Mouse (Mus musculus) heart, embryonic 12.5 days (tissue): ENCODE data around the gene Nkain2. TPM values are rescaled to one million over a fixed set of nuclear protein-coding genes. Genes with fewer than 3 reads are reported as not detected.

Experiments
- ATAC-seq: fragments of 200-750 bp; cut with Nextera tagmentation; 2 replicates; pipeline ENCODE4 v1.8.0; 2017; ENCODE audit warnings: moderate TSS enrichment, moderate library complexity; ENCODE audit not compliant: insufficient number of reproducible peaks, low FRiP score
- H3K27ac ChIP-seq: fragments of 300-500 bp; sonication (generic); 2 replicates; pipeline ENCODE4 v1.5.1; 2016; ENCODE audit warnings: mild to moderate bottlenecking, moderate library complexity; ENCODE audit not compliant: poor library complexity, severe bottlenecking
- H3K27me3 ChIP-seq: fragments of 300-500 bp; sonication (generic); replicated peaks from 2 replicates; pipeline ENCODE4 v1.6.1; 2016; ENCODE audit warnings: mild to moderate bottlenecking, moderate library complexity
- H3K36me3 ChIP-seq: fragments of 300-500 bp; sonication (generic); 2 replicates; pipeline ENCODE4 v1.6.1; 2016; ENCODE audit warnings: mild to moderate bottlenecking, moderate library complexity
- H3K4me1 ChIP-seq: fragments of 300-500 bp; sonication (generic); replicated peaks from 2 replicates; pipeline ENCODE4 v1.6.1; 2016; ENCODE audit warnings: mild to moderate bottlenecking
- H3K4me2 ChIP-seq: fragments of 300-500 bp; sonication (generic); 2 replicates; pipeline ENCODE4 v1.6.1; 2016; ENCODE audit warnings: mild to moderate bottlenecking, moderate library complexity
- H3K4me3 ChIP-seq: fragments of 300-500 bp; sonication (generic); 2 replicates; pipeline ENCODE4 v1.5.1; 2016; ENCODE audit warnings: mild to moderate bottlenecking
- H3K9ac ChIP-seq: fragments of 300-500 bp; sonication (generic); 2 replicates; pipeline ENCODE4 v1.6.1; 2016; ENCODE audit warnings: mild to moderate bottlenecking, moderate library complexity
- H3K9me3 ChIP-seq: fragments of 300-500 bp; sonication (generic); replicated peaks from 2 replicates; pipeline ENCODE4 v1.6.1; 2016; ENCODE audit warnings: mild to moderate bottlenecking, moderate library complexity
- WGBS: fragments of 180-500 bp; shearing (Covaris S2); methylation state at CpG from one replicate; pipeline ENCODE4 v1.1.7; 2016; 5-methylcytosine and 5-hydroxymethylcytosine counted together
- polyA plus RNA-seq: library from polyadenylated mRNA; unstranded; fragments of >200 nt; fragmentation: Nextera tagmentation; extraction: Ambion mirVana; gene quantifications from 2 replicates; pipeline ENCODE4 v1.2.1, GENCODE M21; 2016

The Nkain2 gene
- polyA plus RNA-seq, 1 experiment from 2014 or later, result 1.00 TPM

DNA sequence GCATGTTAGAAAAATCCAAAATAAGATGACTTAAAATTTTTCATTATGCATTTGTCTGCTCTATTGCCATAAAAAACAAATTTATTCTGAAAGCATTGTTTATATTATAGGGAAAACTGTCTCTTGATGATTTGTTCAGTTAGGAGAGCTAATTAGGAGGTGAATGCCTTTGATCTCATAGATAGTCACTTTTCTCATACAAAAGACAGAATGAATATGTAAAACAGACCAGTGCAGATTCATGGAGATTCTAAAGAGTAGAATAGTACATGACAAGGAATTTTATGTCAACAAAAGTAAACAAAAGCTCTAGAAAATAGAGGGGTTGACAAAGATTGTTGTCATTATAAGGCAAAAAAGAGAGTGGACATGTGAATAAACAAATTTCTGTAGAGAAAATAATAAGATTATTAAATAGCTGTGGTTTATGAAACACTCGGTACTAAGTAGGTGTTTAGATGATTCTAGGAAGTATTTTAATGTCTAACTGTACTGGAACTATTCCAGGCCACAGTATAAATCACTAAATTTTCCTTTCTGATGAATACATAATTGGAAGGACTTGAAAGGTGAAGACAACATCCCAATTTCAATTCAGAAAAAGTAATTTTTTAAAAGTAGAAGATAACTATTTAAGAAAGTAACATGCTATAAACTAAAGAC, 496.3 kb downstream of the Nkain2 start:
- Histone ChIP-seq H3K9me3 (no peaks in the 10 kb centered on the region), H3K4me3 (no peak overlapping the region), H3K36me3 (no peaks in the 10 kb centered on the region), H3K27me3 (no peaks in the 10 kb centered on the region), H3K9ac (no peak overlapping the region), H3K4me2 (no peak overlapping the region), H3K27ac (no peak overlapping the region), H3K4me1 (no peaks in the 10 kb centered on the region)
- no peak for ATAC-seq
- WGBS, result 67% methylated on average over 1 of the region's 1 CpGs

DNA sequence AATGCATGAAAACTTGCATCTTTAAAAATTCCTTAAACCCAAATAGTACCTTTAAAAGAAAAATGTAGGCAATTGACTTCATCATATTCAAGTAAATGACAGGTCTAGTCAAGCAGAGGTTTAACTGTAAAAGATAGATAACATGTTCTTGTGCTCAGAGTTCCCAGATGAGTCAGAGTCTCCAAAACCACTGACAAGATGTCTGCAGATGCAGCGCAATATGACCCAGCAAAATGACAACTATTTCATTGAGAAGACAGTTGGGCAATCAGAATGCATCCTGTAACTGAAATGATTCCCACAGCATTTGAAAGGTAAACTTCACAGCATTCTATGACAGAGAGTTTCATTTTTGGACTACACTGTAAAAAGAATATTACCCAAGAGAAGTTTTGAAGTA, 496.9 kb downstream of the Nkain2 start:
- Histone ChIP-seq H3K4me1 (no peaks in the 10 kb centered on the region), H3K27ac (no peak overlapping the region), H3K9me3 (no peaks in the 10 kb centered on the region), H3K4me3 (no peak overlapping the region), H3K36me3 (no peaks in the 10 kb centered on the region), H3K27me3 (no peaks in the 10 kb centered on the region), H3K9ac (no peak overlapping the region), H3K4me2 (no peak overlapping the region)
- WGBS, result 78% methylated on average over 1 of the region's 1 CpGs
- no peak for ATAC-seq

DNA sequence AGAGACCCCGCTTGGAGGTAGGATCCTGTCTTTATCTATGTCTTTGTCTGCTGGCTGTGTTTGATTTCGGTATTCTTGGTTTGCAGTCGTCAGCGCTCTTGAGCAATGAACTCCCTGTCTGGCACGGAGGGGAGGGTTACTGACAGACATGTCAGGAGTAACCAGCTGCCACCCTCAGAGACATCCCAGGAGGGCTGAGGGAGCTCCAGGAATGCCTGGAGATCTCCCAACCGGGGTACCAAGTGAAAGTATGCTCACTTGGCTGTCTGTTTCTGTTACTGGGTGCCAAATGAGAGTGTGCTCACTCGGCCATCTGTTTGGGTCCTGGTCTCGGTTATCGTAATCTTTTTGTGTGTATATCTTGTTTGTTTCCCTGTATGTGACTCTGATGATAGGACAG, 577.5 kb downstream of the Nkain2 start:
- ATAC-seq, result no peak
- H3K27ac ChIP-seq, result no peak overlapping the region
- H3K4me1 ChIP-seq, result no peaks in the 10 kb centered on the region
- no peak overlapping the region for H3K4me2 ChIP-seq
- no peak overlapping the region for H3K4me3 ChIP-seq
- no peak overlapping the region for H3K9ac ChIP-seq
- no peaks in the 10 kb centered on the region for H3K36me3 ChIP-seq
- 83% methylated on average over 9 of the region's 9 CpGs for WGBS
- H3K9me3 ChIP-seq, result peaks cover 12% of the 10 kb centered on the region
- H3K27me3 ChIP-seq, result no peaks in the 10 kb centered on the region

DNA sequence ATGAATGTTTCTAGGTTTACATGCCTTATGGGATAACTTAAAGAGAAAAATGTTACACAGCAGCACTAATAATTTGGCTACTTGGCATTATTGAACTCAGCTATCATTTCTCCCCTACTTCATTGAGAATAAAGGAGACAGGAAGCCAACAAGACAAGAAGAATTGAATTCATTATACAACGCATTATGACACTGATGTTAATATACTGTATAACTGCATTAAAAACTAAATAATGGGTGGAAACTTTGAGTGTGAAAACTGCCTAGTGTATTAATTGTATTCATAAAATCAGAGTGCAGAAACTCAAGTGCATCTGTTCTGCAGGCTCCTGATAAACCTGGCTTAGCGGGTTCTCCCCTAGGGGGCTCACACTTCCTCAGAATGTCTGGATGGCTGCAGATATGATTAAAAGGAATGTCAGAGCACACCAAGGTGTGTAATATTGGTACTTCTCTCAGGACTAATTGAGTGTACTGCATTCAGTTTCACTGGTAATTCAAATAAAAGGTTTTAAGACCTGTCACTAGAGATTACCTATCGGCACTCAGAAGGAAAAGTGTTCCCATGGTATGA, 589.2 kb downstream of the Nkain2 start:
- H3K4me3 ChIP-seq, result no peak overlapping the region
- no peak for ATAC-seq
- H3K27me3 ChIP-seq, result no peaks in the 10 kb centered on the region
- WGBS, result 69% methylated on average over 3 of the region's 3 CpGs
- no peak overlapping the region for H3K9ac ChIP-seq
- no peaks in the 10 kb centered on the region for H3K9me3 ChIP-seq
- H3K4me1 ChIP-seq, result no peaks in the 10 kb centered on the region
- no peak overlapping the region for H3K27ac ChIP-seq
- no peaks in the 10 kb centered on the region for H3K36me3 ChIP-seq
- no peak overlapping the region for H3K4me2 ChIP-seq

DNA sequence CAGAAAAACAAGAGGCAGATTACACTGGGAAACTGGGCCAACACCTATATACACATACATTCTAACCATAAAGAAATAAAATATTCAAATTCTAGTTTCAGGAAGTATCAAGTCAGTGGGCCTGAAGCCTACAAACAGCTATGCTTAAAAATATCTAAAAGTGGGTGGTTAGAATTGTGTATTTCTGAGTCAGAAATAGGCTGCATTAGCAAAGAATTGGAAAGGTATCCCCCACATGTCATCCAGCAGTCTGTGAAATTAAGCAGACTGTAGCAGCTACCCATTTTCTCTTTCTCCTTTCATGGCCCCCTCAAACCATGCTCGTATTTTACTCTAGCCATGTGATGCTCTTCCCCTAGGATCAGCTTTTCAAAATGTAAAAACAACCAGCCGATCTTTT, 599.8 kb downstream of the Nkain2 start:
- Histone ChIP-seq H3K4me1 (no peaks in the 10 kb centered on the region), H3K27me3 (no peaks in the 10 kb centered on the region), H3K9me3 (no peaks in the 10 kb centered on the region), H3K9ac (no peak overlapping the region), H3K36me3 (no peaks in the 10 kb centered on the region), H3K4me2 (no peak overlapping the region), H3K4me3 (no peak overlapping the region), H3K27ac (no peak overlapping the region)
- 62% methylated on average over 2 of the region's 2 CpGs for WGBS
- no peak for ATAC-seq

DNA sequence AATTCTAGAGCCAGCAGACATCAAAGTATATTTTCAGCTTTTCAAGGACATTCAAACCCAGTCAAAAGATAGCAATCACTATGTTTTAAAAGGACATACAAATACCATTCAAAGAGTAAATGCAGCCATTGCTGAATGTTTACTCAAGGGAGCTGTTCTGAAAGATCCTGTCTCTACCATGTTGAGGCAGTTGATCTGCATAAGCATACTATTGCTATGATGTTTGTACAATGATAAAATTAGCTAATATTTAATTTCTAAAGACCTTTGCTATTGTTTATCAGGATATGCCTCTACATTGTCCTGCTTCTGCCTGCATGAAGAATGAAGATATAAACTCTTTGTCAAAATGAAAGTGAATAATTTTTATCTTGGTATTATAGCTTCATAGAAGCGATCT, 606.6 kb downstream of the Nkain2 start:
- Histone ChIP-seq H3K27me3 (no peaks in the 10 kb centered on the region), H3K4me1 (no peaks in the 10 kb centered on the region), H3K9ac (no peak overlapping the region), H3K36me3 (no peaks in the 10 kb centered on the region), H3K27ac (no peak overlapping the region), H3K4me3 (no peak overlapping the region), H3K4me2 (no peak overlapping the region), H3K9me3 (no peaks in the 10 kb centered on the region)
- ATAC-seq, result no peak
- 79% methylated on average over 1 of the region's 1 CpGs for WGBS

DNA sequence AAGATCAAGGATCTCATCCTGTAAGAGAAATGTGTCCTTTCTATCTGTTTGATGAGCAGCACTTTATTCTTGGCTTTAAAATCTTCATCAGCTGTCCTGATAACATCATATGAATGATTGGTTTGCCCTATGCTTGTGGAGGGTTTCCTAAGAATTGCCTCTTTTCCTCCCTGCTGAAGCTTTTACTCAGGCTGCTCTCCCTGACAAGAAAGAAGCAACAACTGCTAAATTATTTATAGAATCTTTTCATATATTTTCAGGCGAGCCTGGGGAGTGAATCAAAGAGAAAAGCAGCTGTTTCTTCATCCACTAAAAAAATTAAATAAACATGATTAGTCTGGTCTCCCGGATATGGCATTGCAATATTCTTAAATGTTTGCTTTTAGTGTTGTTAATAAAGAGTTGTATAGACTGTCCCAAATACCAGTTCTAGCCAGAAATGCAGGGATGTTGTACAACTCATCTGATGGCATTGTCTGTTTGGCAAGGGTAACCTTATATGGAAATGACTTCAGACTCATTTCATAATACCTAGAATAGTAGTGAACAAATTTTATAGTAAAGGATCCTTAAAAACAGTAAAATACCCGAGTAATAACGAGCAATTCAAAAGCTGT, 646.9 kb downstream of the Nkain2 start:
- Histone ChIP-seq H3K9me3 (no peaks in the 10 kb centered on the region), H3K9ac (no peak overlapping the region), H3K27me3 (no peaks in the 10 kb centered on the region), H3K27ac (no peak overlapping the region), H3K4me2 (no peak overlapping the region), H3K4me1 (no peaks in the 10 kb centered on the region), H3K36me3 (no peaks in the 10 kb centered on the region), H3K4me3 (no peak overlapping the region)
- 55% methylated on average over 4 of the region's 4 CpGs for WGBS
- ATAC-seq, result no peak

DNA sequence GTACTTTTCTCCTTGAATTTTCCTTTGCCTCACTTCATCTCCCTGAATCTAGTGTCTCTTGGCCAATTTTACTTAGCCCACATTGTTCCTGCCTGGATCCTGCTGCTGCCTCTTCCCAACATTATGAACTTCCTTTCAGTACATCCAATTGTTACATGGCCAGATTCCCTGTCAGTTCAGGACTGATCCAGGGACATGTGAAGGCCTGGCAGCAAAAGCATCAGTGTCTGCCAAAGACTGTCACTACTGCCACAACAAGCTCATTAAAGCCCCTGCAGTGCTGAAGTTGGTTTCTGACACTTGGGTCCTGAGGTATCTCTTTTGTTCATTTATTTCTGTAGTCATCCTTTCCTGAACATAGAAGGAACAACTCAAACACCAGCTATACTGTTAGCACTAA, 649.1 kb downstream of the Nkain2 start:
- Histone ChIP-seq H3K4me3 (no peak overlapping the region), H3K4me2 (no peak overlapping the region), H3K27ac (no peak overlapping the region), H3K9ac (no peak overlapping the region), H3K36me3 (no peaks in the 10 kb centered on the region), H3K27me3 (no peaks in the 10 kb centered on the region), H3K9me3 (no peaks in the 10 kb centered on the region), H3K4me1 (no peaks in the 10 kb centered on the region)
- no peak for ATAC-seq

DNA sequence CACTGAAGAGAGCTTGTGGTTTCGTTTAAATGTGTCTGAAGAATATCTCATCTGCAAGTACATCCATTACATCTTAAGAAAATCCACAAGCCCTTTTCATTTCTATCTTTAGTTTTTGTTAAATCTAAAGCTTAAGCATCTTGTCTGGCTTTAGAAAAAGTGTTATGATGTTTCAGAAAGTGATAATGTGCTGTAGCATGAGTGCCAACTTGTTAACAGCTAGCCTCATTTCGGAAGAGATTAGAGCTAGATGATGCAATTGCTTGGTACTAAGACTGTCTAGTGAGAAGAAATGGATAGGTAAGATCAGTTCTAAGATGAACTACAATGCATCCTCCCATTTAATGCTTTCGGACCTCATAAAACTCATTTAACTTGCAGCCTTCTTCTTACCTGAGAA, 707.3 kb downstream of the Nkain2 start:
- H3K4me1 ChIP-seq, result no peaks in the 10 kb centered on the region
- no peak overlapping the region for H3K27ac ChIP-seq
- no peak overlapping the region for H3K4me2 ChIP-seq
- no peak overlapping the region for H3K4me3 ChIP-seq
- 74% methylated on average over 3 of the region's 3 CpGs for WGBS
- H3K9ac ChIP-seq, result no peak overlapping the region
- ATAC-seq, result no peak
- H3K9me3 ChIP-seq, result no peaks in the 10 kb centered on the region
- no peaks in the 10 kb centered on the region for H3K27me3 ChIP-seq
- no peaks in the 10 kb centered on the region for H3K36me3 ChIP-seq

DNA sequence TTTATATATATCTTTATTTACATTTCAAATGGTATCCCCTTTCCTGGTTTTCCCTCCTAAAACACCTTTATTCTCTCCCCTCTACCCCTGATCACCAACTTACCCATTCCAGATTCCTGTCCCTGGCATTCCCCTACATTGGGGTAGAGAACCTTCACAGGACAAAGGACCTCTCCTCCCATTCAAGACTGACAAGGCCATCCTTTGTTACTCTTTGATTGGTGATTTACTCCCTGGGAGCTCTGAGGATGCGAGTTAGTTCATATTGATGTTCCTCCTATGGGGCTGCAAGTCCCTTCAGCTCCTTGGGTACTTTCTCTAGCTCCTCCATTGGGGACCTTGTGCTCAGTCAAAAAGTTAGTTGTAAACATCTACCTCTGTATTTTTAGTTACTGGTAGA, 798.9 kb downstream of the Nkain2 start:
- Histone ChIP-seq H3K27ac (no peak overlapping the region), H3K9ac (no peak overlapping the region), H3K9me3 (no peaks in the 10 kb centered on the region), H3K4me1 (no peaks in the 10 kb centered on the region), H3K27me3 (no peaks in the 10 kb centered on the region), H3K36me3 (no peaks in the 10 kb centered on the region), H3K4me2 (no peak overlapping the region), H3K4me3 (no peak overlapping the region)
- 70% methylated on average over 1 of the region's 1 CpGs for WGBS
- no peak for ATAC-seq

DNA sequence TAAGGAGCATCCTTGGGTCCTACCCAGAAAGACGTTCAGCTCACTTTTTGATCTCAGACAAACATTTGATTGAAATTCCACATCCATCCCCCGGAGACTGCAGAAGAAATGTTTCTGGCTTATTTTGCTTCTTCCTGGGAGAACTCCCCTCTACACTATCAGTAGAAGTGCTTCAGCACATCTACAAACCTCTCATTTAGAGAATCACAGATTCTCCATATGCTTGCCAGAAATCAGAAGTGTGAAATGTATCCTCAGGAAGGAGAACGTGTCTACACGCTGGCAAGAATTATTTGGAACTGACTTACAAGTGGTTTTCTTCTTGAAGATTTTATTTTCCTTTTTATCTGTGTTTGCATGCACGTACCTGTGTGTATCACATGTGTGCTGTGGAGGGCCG, 829.9 kb downstream of the Nkain2 start:
- no peak for ATAC-seq
- H3K27me3 ChIP-seq, result no peaks in the 10 kb centered on the region
- H3K4me1 ChIP-seq, result no peaks in the 10 kb centered on the region

DNA sequence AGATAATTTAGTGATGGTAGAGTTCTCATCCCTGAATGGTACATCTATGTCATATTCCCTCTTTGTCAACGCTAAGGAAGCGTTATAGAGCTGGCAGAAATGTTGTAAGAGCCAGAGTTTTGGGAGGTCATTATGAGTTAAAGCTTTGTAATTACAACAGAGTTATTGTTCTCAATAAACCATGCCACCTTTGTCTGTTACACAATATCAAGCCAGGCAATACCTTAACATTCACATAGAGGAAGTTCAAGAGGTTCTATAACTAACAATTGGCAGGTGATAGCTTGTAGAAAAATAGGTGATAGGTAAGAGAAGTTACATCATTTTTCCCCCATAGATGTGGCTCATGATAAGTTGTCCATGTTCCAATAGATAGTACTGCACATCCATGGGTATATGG, 832.0 kb downstream of the Nkain2 start:
- H3K4me1 ChIP-seq, result no peaks in the 10 kb centered on the region
- no peak for ATAC-seq
- no peak overlapping the region for H3K4me2 ChIP-seq
- WGBS, result 65% methylated on average over 2 of the region's 2 CpGs
- no peaks in the 10 kb centered on the region for H3K9me3 ChIP-seq
- no peaks in the 10 kb centered on the region for H3K27me3 ChIP-seq
- no peak overlapping the region for H3K9ac ChIP-seq
- no peaks in the 10 kb centered on the region for H3K36me3 ChIP-seq
- H3K27ac ChIP-seq, result no peak overlapping the region
- H3K4me3 ChIP-seq, result no peak overlapping the region

More for the DNA sequence above, 829.9 kb downstream of the Nkain2 start:
- H3K4me2 ChIP-seq, result no peak overlapping the region
- no peak overlapping the region for H3K27ac ChIP-seq
- 75% methylated on average over 6 of the region's 6 CpGs for WGBS
- no peaks in the 10 kb centered on the region for H3K9me3 ChIP-seq
- H3K36me3 ChIP-seq, result no peaks in the 10 kb centered on the region
- no peak overlapping the region for H3K4me3 ChIP-seq
- no peak overlapping the region for H3K9ac ChIP-seq
